Mouse (Mus musculus) left cerebral cortex, adult 2 months (tissue): ENCODE measurements around the gene Mef2d. TPM values are rescaled to one million over a fixed set of nuclear protein-coding genes. Genes with fewer than 3 reads are reported as not detected.

Source experiments
- DNase-seq, 2 experiments: peaks; one replicate each; pipeline ENCODE4 v3.0.0; 2021 to 2022; ENCODE audit warnings: low spot score in 2 of 2, mixed read lengths in 1 of 2; ENCODE audit errors: extremely low spot score in 1 of 2
- H3K27ac ChIP-seq: fragments of 200-600 bp; 2 replicates; pipeline ENCODE4 v1.8.1; 2022
- H3K4me3 ChIP-seq: fragments of 200-600 bp; 2 replicates; pipeline ENCODE4 v1.8.1; 2022
- CTCF ChIP-seq: fragments of 200-600 bp; IDR thresholded peaks from 2 replicates; pipeline ENCODE4 v1.8.1; 2022; ENCODE audit warnings: antibody characterized with exemption, mild to moderate bottlenecking, moderate library complexity
- intact Hi-C: fragments of 180-260 bp; cut with DNase I; formaldehyde crosslinking; loops from one replicate; pipeline ENCODE4 v1.15.1; 2025
- total RNA-seq, 2 experiments: library from RNA; stranded (reverse); gene quantifications; 2 replicates each; pipeline ENCODE4 v1.2.3; 2021

Gene Mef2d
- total RNA-seq, 2 experiments from 2014 or later: 223 to 225 TPM

DNA sequence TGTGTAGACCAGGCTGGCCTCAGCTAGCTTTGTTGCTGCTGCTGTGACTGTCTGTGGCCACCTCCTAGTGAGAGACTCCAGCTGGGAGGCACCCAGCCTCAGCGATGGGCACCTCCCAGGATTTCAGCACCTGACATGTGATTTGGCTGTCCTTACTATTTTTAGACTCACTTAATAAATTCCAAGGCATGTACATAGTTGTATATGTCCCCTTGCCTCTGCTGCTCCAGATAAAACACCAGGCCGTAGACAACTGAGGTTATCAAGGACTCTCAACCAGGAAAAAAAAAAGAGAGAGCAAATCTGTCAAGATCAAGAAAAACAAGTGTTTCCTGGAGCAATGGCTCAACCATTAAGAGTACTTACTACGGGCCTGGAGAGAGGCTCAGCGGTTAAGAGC is 17.0 kb upstream of the Mef2d start:
- Histone ChIP-seq H3K4me3 (no peak overlapping the region), H3K27ac (no peak overlapping the region)
- no peak for DNase-seq
- intact Hi-C loops: no loop called here
- TF ChIP-seq CTCF: no peak

DNA sequence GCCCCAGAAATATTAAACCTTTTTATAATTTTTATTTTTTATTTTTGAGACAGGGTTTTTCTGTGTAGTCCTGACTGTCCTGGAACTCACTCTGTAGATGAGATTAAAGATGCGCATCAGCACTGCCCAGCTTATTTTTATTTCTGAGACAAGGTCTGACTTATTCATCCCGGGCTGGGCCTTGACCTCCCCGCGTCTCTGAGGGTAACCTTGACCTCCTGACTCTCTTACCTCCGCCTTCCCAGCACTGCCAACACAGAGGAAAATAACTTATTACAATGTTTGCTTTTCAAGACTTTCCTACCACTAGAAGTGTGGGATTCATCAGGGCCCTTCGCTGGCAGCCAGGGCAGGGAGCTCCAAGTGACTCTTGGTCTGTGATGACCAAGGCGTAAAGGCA is 16.0 kb upstream of the Mef2d start:
- H3K4me3 ChIP-seq: no peak overlapping the region
- no peak for DNase-seq
- intact Hi-C loops: no loop called here
- no peak overlapping the region for H3K27ac ChIP-seq
- no peak for TF ChIP-seq CTCF

DNA sequence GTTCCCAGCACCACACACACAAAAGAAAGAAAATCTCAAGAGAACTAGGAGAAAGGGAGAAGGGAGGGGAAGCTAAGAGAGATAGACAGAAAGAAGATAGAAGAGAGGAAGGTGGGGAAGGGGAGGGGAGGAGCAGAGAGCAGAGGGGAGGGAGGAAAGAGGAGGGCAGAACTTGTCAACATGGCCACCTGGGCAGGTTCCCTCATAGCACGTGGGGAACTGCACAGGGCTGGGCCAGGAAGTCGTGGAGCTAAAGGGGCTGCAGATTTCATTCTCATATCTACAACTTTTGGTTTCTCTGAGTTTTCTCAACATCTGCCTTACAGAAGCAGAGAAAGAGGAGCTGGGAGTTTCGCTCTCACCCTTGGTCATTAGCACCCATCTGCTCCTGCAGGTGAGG is 14.5 kb upstream of the Mef2d start:
- Histone ChIP-seq H3K4me3 (no peak overlapping the region), H3K27ac (no peak overlapping the region)
- no peak for DNase-seq
- TF ChIP-seq CTCF: no peak
- intact Hi-C loops: no loop called here

DNA sequence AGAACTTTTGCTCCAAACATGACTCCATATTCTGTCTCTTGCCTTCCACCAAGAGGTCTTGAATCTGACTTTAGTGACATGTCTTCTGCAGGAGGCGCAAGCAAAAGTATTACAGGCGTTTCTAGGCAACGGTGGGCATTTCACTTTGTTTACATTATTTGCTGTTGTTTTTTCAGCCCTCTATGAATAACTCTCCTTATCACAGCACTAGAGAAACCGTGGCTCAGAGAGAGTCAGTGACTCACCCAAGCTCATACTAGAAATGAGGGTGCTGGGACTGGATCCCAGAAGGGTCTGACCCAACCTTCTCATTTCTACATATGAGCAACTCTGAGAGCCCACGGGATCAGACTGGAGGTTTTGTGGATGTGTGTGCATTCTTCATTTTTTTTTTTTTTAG is 14.1 kb upstream of the Mef2d start:
- no peak for TF ChIP-seq CTCF
- Histone ChIP-seq H3K4me3 (no peak overlapping the region), H3K27ac (no peak overlapping the region)
- intact Hi-C loops: no loop called here
- DNase-seq: no peak

DNA sequence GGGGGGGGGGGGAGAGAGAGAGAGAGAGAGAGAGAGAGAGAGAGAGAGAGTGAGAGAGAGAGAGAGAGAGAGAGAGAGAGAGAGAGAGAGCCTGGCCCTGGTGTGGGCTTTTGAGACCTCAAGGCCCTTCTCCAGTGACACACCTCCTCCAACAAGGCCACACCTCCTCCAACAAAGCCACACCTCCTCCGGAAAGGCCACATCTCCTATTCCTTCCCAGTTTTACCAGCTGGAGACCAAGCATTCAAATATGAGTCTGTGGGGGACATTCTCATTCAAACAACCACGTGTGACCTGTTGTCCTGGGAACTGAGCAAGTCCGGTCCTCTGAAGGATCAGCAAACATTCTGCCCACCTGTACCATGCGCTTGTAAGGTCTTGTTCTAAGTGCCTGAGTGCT is 13.2 kb upstream of the Mef2d start:
- intact Hi-C loops: no loop called here
- TF ChIP-seq CTCF: no peak
- DNase-seq: no peak
- H3K27ac ChIP-seq: no peak overlapping the region
- no peak overlapping the region for H3K4me3 ChIP-seq

DNA sequence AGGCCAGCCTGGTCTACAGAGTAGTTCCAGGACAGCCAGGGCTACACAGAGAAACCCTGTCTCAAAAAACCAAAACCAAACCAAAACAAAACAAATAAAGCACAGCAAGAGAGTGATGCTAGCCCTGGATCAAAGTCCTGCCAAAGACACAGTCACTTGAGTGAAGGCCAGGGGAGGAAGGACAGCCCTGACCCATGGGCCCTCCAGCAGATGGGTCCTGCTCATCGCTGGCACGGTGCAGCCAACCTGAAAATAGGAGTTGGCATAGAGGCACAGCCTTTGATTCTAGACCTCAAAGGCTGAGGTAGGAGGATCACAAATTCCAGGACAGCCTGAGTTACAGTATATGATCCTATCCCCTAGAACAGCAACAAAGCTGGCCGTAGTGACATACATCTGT is 11.1 kb upstream of the Mef2d start:
- DNase-seq: no peak
- Histone ChIP-seq H3K27ac (no peak overlapping the region), H3K4me3 (no peak overlapping the region)
- TF ChIP-seq CTCF: no peak
- intact Hi-C loops: no loop called here

DNA sequence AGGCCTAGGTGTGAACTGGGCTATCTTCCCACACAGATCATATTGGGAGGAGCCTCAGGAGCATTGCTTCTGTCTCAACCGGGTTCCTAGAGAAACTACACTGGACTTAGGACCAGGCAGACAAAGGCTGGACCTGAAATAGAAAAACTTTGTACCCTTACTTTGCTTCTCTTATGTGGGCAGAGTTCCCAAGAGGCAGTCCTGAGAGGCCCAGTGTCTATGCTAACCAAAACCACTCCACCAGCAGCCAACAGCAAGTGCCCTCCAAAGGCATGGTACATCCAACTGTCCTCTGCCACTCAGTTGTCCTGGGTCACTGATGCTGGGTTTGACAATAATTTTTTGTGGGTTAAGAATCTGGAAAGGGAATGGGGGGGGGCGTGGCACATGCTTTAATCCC is 9.7 kb upstream of the Mef2d start:
- no peak overlapping the region for H3K27ac ChIP-seq
- DNase-seq: no peak
- intact Hi-C loops: no loop called here
- TF ChIP-seq CTCF: no peak
- H3K4me3 ChIP-seq: no peak overlapping the region

DNA sequence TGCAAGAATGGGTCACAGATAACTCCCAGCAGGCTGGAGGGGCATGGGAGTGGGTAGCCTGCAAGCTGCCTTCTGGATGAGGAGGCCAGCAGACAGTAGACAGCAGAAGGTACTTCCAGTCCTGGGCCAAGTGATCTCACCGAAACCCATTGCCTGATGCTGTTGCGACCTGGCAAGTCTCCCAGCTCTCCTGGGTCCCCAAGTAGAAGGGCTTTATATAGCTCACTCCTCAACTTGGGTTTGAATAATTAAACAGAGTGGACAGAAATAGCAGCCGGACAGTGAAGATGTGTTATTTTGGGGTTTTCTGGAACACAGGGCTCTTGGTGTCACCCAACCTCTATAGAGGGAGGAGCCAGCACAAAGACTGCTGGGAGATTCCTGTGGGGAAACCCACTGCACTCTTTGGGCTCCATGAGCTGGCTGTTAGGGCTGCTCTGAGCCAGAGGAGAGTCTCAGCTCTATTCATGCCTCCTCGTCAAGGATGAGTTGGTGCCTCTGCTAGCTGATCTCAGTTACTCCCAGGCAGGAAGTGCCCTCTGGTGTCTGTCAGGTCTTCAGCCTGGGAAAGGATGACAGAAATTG is 8.9 kb upstream of the Mef2d start:
- intact Hi-C loops: no loop called here
- H3K4me3 ChIP-seq: no peak overlapping the region
- TF ChIP-seq CTCF: no peak; the same call in 1 of the 2 replicates
- H3K27ac ChIP-seq: peak overlapping the region; percentile 57
- DNase-seq: no peak

DNA sequence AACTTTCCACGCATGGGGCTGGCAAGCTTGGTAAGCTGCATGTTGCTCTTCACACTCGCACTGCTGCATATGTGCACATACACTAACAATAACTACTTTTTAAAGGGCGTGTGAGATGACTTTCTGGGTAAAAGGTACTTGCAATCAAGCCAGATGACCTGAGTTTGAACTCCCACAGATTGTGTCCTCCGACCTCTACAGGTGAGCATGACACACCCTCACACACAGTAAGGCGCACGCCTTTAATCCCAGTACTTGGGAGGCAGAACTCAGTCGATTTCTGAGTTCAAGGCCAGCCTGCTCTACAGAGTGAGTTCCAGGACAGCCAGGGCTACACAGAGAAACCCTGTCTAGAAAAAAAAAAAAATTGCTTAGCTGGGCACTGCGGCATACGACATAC is 5.8 kb upstream of the Mef2d start:
- no peak for TF ChIP-seq CTCF
- Histone ChIP-seq H3K27ac (no peak overlapping the region), H3K4me3 (no peak overlapping the region)
- no peak for DNase-seq
- intact Hi-C loops: loop anchor here (5.0 kb wide), 2 partner anchors 49 to 96 kb away; no protein-coding TSS in a partner anchor

DNA sequence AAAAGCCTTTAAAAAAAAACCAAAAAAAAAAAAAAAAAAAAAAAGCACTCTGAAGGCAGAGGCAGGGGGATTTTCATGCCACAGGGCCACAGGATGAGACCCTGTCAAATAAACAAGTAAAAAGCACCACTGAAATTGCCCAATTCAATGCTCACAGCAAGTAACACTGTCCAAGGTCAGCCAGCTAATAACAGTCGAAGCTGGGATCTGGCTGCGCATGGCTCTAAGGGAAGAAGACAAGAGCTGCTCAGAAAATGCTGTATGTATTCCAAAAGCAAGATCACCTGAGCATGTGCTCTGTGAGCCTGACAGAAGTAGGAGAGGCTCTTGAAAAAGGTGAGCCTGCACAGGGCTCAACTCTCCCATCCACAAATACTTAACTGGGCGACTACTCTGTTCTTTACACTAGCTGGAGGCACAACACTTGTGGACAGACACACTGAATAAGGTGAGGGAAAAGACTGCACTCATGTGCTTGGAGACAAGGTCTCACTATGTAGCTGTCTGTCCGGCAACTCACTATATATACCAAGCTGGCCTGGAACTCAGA is 5.2 kb upstream of the Mef2d start:
- Histone ChIP-seq H3K27ac (peak overlapping the region; percentile 99; the same call in 1 of the 2 replicates), H3K4me3 (peak overlapping the region; percentile 53; the same call in 1 of the 2 replicates)
- intact Hi-C loops: loop anchor here (5.0 kb wide), 2 partner anchors 50 to 95 kb away; no protein-coding TSS in a partner anchor
- no peak for TF ChIP-seq CTCF
- DNase-seq: no peak

DNA sequence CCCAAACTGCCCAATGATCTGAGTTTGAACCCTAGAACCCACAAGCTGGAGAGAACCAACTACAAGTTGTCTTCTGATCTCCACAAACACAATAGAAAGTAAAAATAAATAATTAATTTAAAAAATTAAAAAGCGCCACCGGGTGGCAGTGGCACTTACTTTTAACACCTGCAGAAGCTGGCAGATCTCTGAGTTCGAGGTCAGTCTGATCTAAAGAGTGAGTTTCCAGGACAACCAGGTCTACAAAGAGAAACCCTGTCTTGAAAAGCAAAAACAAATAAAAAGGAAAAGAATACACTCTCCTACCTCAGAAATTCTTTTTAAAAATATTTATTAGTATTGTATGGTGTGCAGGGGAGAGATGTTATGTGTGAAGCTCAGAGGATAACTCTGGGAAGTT is 4.4 kb upstream of the Mef2d start:
- TF ChIP-seq CTCF: peak; percentile 12; the same call in 1 of the 2 replicates
- Histone ChIP-seq H3K27ac (peak overlapping the region; percentile 99), H3K4me3 (peak overlapping the region; percentile 53)
- intact Hi-C loops: loop anchor here (5.0 kb wide), 2 partner anchors 51 to 94 kb away; no protein-coding TSS in a partner anchor
- no peak for DNase-seq

DNA sequence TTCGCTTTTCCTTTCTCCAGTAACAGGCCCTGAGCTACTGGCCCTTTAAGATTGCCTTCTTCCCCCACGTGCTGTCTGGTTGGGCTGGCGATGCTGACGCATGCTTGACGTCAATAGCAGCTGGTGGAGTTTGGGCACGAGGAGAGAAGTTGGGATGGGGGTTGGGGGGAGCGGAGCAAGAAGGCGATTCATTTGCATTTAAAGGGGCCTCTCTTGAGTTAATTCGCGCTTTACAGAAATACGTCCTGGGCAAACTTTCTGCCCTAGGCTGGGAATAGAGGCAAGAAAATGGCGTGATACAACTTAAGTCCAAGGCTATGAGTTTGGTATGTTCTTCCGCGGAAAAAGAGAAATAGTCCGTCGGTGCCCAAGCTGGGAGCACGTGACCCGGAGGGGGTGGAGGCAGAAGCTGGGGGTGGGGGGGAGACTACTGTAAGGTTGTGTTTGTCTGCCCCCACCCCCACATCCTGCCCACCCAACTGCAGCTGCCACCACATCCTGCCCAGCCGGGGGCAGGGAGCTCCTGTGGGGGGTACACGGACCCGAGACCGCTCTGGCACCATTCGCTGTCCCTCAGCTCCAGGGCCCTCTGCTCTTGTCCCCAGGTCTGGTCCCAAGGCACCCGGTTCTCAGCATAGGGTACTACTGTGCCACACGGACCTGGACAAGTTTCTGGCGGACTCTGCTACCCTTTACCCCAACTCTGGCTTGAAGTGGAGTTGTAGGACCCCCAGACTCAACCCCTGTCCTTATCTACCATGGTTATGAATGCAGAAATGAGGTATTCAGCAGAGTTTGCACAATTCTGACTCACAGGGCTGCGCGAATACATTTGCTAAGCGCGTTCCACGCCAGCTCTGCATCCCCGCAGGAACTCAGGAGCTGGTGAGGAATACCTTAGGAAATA is 3.6 kb upstream of the Mef2d start:
- Histone ChIP-seq H3K4me3 (peak overlapping the region; percentile 53), H3K27ac (peak overlapping the region; percentile 99)
- intact Hi-C loops: loop anchor here (5.0 kb wide), 2 partner anchors 51 to 94 kb away; no protein-coding TSS in a partner anchor
- DNase-seq: peak; percentile 94 to 95
- no peak for TF ChIP-seq CTCF
